Mouse (Mus musculus) heart, embryonic 10.5 days (tissue): ENCODE results near the gene Yif1b. TPM values are rescaled to one million over a fixed set of nuclear protein-coding genes. Genes with fewer than 3 reads are reported as not detected.

Experiments
- DNase-seq: peaks from one replicate; pipeline ENCODE4 v3.0.0-alpha.2; 2017; ENCODE audit warnings: low spot score
- H3K27ac ChIP-seq: fragments of 300-500 bp; sonication (generic); 2 replicates; pipeline ENCODE4 v1.5.1; 2016; ENCODE audit warnings: mild to moderate bottlenecking
- H3K27me3 ChIP-seq: fragments of 300-500 bp; sonication (generic); 2 replicates; pipeline ENCODE4 v1.6.1; 2016; ENCODE audit warnings: mild to moderate bottlenecking; ENCODE audit not compliant: poor library complexity, insufficient read depth, severe bottlenecking
- H3K36me3 ChIP-seq: fragments of 300-500 bp; sonication (generic); 2 replicates; pipeline ENCODE4 v1.6.1; 2016; ENCODE audit warnings: mild to moderate bottlenecking, moderate library complexity
- H3K4me1 ChIP-seq: fragments of 300-500 bp; sonication (generic); 2 replicates; pipeline ENCODE4 v1.6.1; 2016; ENCODE audit warnings: mild to moderate bottlenecking
- H3K4me3 ChIP-seq: fragments of 300-500 bp; sonication (generic); 2 replicates; pipeline ENCODE4 v1.5.1; 2016; ENCODE audit warnings: mild to moderate bottlenecking, moderate library complexity
- H3K9me3 ChIP-seq: fragments of 300-500 bp; sonication (generic); 2 replicates; pipeline ENCODE4 v1.6.1; 2016; ENCODE audit warnings: mild to moderate bottlenecking, moderate library complexity
- WGBS: fragments of 180-500 bp; shearing (Covaris S2); methylation state at CpG from one replicate; pipeline ENCODE4 v1.1.7; 2016; 5-methylcytosine and 5-hydroxymethylcytosine counted together
- polyA plus RNA-seq: library from polyadenylated mRNA; unstranded; fragments of >200 nt; fragmentation: Nextera tagmentation; extraction: Ambion mirVana; gene quantifications from 2 replicates; pipeline ENCODE4 v1.2.1, GENCODE M21; 2016

Gene Yif1b
- polyA plus RNA-seq, 1 experiment from 2014 or later, result 131 TPM

GRCm38 (mm10) chr7:29288942-29289638, 51.0 kb downstream of the Yif1b start, which contains the start of gene Ppp1r14a:
Gene Ppp1r14a, plus strand, starts transcription at chr7:29289308.
- DNase-seq, result no peak
- Histone ChIP-seq H3K4me3 (peak within 1 kb of the TSS; percentile 66), H3K9me3 (no peaks in the 10 kb centered on the region), H3K27ac (peak within 1 kb of the TSS; percentile 83), H3K36me3 (no peaks in the 10 kb centered on the region), H3K27me3 (peaks cover 71% of the 10 kb centered on the region), H3K4me1 (peaks cover 49% of the 10 kb centered on the region)
- WGBS, result under 1% methylated on average over 59 of the region's 59 CpGs

- 74% methylated on average over 6 of the region's 6 CpGs for WGBS
- Histone ChIP-seq H3K4me1 (peaks cover 49% of the 10 kb centered on the region), H3K4me3 (peak overlapping the region; percentile 66), H3K27ac (peak overlapping the region; percentile 83; the same call in 1 of the 2 replicates), H3K9me3 (no peaks in the 10 kb centered on the region), H3K36me3 (no peaks in the 10 kb centered on the region), H3K27me3 (peaks cover 66% of the 10 kb centered on the region)
- no peak for DNase-seq
Measured at GRCm38 (mm10) chr7:29289856-29290255, 51.7 kb downstream of the Yif1b start.

- Histone ChIP-seq H3K27ac (peak overlapping the region; percentile 82), H3K9me3 (no peaks in the 10 kb centered on the region), H3K4me1 (peaks cover 49% of the 10 kb centered on the region), H3K36me3 (no peaks in the 10 kb centered on the region), H3K27me3 (peaks cover 60% of the 10 kb centered on the region), H3K4me3 (no peak overlapping the region)
- 51% methylated on average over 11 of the region's 11 CpGs for WGBS
- no peak for DNase-seq
Measured at GRCm38 (mm10) chr7:29290691-29291485, 52.8 kb downstream of the Yif1b start.

- Histone ChIP-seq H3K27ac (peak overlapping the region; percentile 82), H3K4me3 (peak overlapping the region; percentile 27; the same call in 1 of the 2 replicates), H3K9me3 (no peaks in the 10 kb centered on the region), H3K36me3 (no peaks in the 10 kb centered on the region), H3K27me3 (peaks cover 57% of the 10 kb centered on the region), H3K4me1 (peaks cover 49% of the 10 kb centered on the region)
- DNase-seq, result no peak
- 30% methylated on average over 7 of the region's 7 CpGs for WGBS
Measured at GRCm38 (mm10) chr7:29291616-29292457, 53.7 kb downstream of the Yif1b start.

GRCm38 (mm10) chr7:29292458-29293098, 54.4 kb downstream of the Yif1b start:
- DNase-seq, result no peak
- Histone ChIP-seq H3K4me3 (peak overlapping the region; percentile 27; the same call in 1 of the 2 replicates), H3K36me3 (no peaks in the 10 kb centered on the region), H3K27ac (peak overlapping the region; percentile 82), H3K27me3 (peaks cover 49% of the 10 kb centered on the region), H3K4me1 (peaks cover 49% of the 10 kb centered on the region), H3K9me3 (no peaks in the 10 kb centered on the region)
- 22% methylated on average over 8 of the region's 8 CpGs for whole genome bisulfite sequencing

DNA sequence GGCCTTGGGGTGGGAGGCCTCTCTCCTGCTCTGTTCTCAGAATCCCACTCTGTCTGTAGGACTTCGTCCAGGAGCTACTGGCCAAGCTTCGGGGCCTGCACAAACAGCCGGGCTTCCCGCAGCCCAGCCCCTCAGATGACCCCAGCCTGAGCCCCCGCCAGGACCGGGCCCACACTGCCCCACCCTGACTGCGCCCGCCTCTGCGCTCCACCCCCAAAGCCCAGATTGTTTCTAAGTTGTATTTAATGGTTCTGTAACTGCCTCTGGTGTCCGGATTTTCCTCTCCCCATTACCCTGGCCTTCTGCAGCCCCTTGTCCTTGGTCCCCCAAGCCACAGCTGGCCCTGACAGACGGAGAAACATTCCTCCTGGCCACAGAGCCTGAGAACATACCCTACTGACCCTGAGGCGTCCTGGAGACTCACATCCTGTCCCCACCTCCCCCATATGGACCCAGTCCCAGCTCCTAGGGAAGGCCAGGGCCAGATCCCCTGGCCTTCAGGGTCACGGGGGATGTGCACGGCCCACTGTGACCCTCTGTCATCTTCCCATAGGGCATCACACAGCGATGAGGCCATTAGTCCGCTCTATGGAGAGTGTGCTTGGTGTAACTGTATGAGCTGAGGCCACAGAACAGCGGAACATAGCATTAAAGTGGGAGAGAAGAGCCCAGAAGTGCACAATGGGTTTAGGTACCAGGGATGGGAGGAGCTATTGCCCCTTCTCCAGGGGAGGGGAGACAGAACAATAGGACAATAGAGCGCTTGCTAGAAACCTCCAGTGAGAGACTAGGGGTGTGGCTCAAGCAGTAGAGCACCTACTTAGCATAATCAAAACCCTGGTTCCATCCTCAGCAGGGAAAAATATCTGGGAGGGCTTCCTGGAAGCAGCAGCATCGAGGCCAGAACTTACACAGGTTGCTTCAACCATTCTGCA, 55.3 kb downstream of the Yif1b start:
- no peak for DNase-seq
- H3K9me3 ChIP-seq, result no peaks in the 10 kb centered on the region
- H3K4me3 ChIP-seq, result peak overlapping the region; percentile 5; the same call in 1 of the 2 replicates
- H3K27ac ChIP-seq, result peak overlapping the region; percentile 82
- H3K27me3 ChIP-seq, result peaks cover 42% of the 10 kb centered on the region
- H3K36me3 ChIP-seq, result no peaks in the 10 kb centered on the region
- WGBS, result 35% methylated on average over 19 of the region's 19 CpGs
- peaks cover 49% of the 10 kb centered on the region for H3K4me1 ChIP-seq

DNA sequence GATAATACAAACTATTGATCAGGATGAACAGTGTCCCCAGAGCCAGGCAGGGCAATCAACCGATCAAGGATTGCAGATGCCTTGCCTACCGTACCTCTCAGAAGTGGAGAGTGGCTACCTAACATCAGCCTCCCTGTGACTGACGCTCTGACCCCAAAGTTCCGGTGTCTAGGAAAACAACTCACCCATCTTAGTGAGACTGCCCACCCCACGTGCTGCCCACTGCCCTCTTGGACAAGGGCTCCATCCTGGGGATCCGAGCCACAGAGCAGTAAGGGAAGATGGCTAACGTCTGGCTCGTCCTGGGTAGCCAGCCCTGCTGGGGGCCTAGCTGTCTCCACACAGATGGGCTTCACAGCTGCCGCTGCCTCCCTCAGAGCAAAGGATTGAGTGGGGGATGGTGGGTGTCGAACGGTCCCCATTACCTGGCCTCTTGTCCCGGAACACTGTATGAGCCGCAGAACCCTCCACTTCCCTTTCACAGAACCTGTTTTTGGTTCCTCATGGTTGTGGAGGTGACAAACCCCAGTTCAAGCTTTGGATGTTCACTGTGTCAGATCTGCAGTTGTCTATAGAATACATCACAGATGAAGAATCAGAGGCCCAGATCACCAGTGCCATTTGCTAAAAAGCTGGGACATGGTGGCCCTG, 56.1 kb downstream of the Yif1b start:
- WGBS, result 61% methylated on average over 13 of the region's 13 CpGs
- Histone ChIP-seq H3K27ac (peak overlapping the region; percentile 33; the same call in 1 of the 2 replicates), H3K27me3 (peaks cover 49% of the 10 kb centered on the region), H3K4me3 (no peak overlapping the region), H3K9me3 (no peaks in the 10 kb centered on the region), H3K36me3 (no peaks in the 10 kb centered on the region), H3K4me1 (peaks cover 43% of the 10 kb centered on the region)
- no peak for DNase-seq

DNA sequence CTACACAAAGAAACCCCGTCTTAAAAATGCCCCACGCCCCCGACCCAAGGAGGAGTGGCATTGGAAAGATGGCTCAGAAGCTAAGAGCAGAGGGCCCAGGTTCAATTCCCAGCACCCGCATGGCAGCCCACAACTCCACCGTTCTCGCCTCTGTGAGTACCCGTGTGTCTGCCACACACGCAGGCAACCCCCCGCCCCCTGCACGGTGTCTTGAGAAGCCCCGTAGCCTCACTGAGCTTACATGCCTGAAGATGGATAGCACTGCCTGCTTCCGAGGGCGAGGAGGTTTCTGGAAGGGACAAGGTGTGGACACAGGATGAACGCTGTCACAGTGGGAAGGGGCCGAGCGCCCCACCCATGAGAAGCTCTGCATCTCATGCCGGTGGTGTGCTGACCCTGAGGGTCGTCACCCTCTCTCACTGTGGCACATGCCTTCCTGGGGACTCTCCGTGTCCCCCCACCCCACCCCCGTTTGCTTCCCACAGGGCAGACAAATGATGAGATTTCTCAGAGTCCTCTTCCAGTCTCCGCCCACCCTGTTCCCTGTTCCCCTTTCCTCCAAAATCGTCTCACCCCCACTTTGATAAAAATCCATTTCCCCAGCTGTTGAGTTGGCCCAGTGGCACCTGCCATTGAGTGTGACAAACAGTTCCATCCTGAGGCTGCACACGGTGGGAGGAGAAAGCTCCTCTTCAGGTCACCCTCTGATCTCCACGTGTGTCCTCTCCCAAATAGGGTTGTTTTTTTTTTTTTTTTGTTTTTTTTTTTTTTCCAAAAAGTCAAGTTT, 57.9 kb downstream of the Yif1b start:
- Histone ChIP-seq H3K4me3 (no peak overlapping the region), H3K27ac (no peak overlapping the region), H3K27me3 (peaks cover 30% of the 10 kb centered on the region; the same call in 1 of the 2 replicates), H3K4me1 (peaks cover 26% of the 10 kb centered on the region), H3K9me3 (no peaks in the 10 kb centered on the region), H3K36me3 (no peaks in the 10 kb centered on the region)
- WGBS, result 74% methylated on average over 24 of the region's 24 CpGs
- DNase-seq, result no peak

- 13% methylated on average over 10 of the region's 10 CpGs for WGBS
- DNase-seq, result no peak
Measured at GRCm38 (mm10) chr7:29296998-29297397, 58.9 kb downstream of the Yif1b start.

More at GRCm38 (mm10) chr7:29296998-29297397, 58.9 kb downstream of the Yif1b start:
- H3K27ac ChIP-seq, result no peak overlapping the region
- no peaks in the 10 kb centered on the region for H3K36me3 ChIP-seq
- H3K4me3 ChIP-seq, result no peak overlapping the region
- peaks cover 17% of the 10 kb centered on the region for H3K4me1 ChIP-seq
- H3K9me3 ChIP-seq, result no peaks in the 10 kb centered on the region
- H3K27me3 ChIP-seq, result peaks cover 32% of the 10 kb centered on the region; the same call in 1 of the 2 replicates
